Mouse (Mus musculus) bone marrow, adult 2 months (tissue): ENCODE measurements around the gene Odf3.

Source experiments
- CTCF ChIP-seq: fragments of 200-500 bp; IDR thresholded peaks from 2 replicates; pipeline ENCODE4 v1.5.1; 2011; ENCODE audit warnings: low read length, control low read depth; ENCODE audit not compliant: control insufficient read depth, insufficient read depth
- POLR2A ChIP-seq: fragments of 200-500 bp; IDR thresholded peaks from 2 replicates; pipeline ENCODE4 v1.6.1; 2011; ENCODE audit warnings: low read depth, mild to moderate bottlenecking, control low read depth, low read length, borderline replicate concordance; ENCODE audit not compliant: control insufficient read depth

DNA sequence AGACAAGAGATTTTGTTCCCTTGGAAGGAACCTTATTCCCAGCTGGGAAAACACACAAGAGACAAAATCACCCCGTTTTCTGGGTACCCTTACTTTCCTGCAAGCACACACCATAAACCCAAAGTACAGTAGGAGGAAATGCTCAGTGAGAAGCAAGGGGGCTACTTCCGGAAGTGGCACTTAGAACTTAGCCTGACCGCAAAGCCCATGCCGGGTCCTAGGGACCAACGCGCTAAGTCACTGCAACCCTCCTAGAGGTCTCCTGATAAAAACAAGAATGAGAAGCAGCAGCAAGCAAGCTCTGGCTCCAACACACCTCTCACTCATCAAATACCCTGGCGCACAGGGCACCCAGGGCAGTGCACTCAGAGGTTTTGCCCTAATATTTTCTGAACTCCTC lies 31.8 kb downstream of the Odf3 start:
- TF ChIP-seq CTCF (no peak), POLR2A (no peak)
